Mouse (Mus musculus): Measurements from ENCODE around the gene Olfr178.

The Olfr178 gene

GRCm38 (mm10) chr16:58891963-58892362, at the start of gene Olfr178:
Olfr178 (minus strand) TSS chr16:58892063.
- no peak for DNase-seq (ENCODE audit: low spot score)

- no peak for DNase-seq (ENCODE audit: low spot score)
Measured at GRCm38 (mm10) chr16:58929292-58929691, 37.4 kb upstream of the Olfr178 start, which contains the start of gene Olfr180. Olfr180 (minus strand) TSS chr16:58929392.

GRCm38 (mm10) chr16:58928655-58929054, 36.8 kb upstream of the Olfr178 start, which contains the start of gene Olfr181:
Olfr181 (minus strand) TSS chr16:58928755.
- no peak for DNase-seq (ENCODE audit: low spot score)

GRCm38 (mm10) chr16:58884416-58884815, 7.4 kb downstream of the Olfr178 start:
- no peak for DNase-seq (ENCODE audit: low spot score)

- no peak for DNase-seq (ENCODE audit: low spot score)
Measured at GRCm38 (mm10) chr16:58874668-58875067, 17.2 kb downstream of the Olfr178 start, which contains the start of gene Olfr177. Olfr177 (minus strand) TSS chr16:58874768.

- DNase-seq (ENCODE audit: low spot score), result no peak
Measured at GRCm38 (mm10) chr16:58861479-58861878, 30.4 kb downstream of the Olfr178 start.

- DNase-seq (ENCODE audit: low spot score), result no peak
Measured at GRCm38 (mm10) chr16:58860032-58860737, 31.7 kb downstream of the Olfr178 start.

Measured in yolk sac, embryonic 10.5 days (tissue).